Mouse (Mus musculus) bone marrow, adult 2 months (tissue): Measurements from ENCODE around the gene Abhd12.

Experiments
- CTCF ChIP-seq: fragments of 200-500 bp; IDR thresholded peaks from 2 replicates; pipeline ENCODE4 v1.5.1; 2011; ENCODE audit warnings: low read length, control low read depth; ENCODE audit not compliant: control insufficient read depth, insufficient read depth
- POLR2A ChIP-seq: fragments of 200-500 bp; IDR thresholded peaks from 2 replicates; pipeline ENCODE4 v1.6.1; 2011; ENCODE audit warnings: low read depth, mild to moderate bottlenecking, control low read depth, low read length, borderline replicate concordance; ENCODE audit not compliant: control insufficient read depth

DNA sequence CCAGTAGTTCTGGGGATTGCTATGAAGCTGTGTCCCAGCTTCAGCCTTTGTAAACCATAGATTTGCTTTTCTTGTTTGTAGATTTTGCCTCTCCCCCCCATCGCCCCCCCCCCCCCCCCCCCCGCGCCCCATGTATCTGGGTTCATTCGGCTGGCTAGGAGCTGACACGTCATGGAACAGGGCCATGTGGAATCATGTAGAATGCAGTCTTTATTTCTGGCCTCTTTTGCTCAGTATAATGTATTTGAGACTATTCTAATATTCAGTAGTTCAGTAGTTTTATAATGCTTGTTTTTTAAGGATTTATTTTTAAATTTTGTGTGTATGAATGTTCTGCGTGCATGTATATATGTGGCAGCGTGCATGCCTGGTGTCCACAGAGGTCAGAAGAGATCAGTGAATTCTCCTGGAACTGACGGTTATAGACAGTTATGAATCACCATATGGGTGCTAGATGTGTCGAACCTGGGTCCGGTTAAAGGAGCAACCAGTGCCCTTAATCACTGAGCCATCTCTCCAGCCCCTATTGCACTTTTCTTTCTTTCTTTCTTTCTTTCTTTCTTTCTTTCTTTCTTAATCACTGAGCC, 5.8 kb upstream of the Abhd12 start:
- TF ChIP-seq CTCF = no peak
- TF ChIP-seq POLR2A = no peak
